Mouse (Mus musculus) forebrain, embryonic 16.5 days (tissue): ENCODE measurements around the gene Drg1. TPM values are rescaled to one million over a fixed set of nuclear protein-coding genes. Genes with fewer than 3 reads are reported as not detected.
"Not testable (repeated sequence)": the region's sequence is repeated elsewhere in the genome, so short reads cannot be mapped to it uniquely, and the experiment has no call there.

Experiments used
- ATAC-seq: fragments of 200-750 bp; cut with Nextera tagmentation; 2 replicates; pipeline ENCODE4 v1.8.0; 2017; ENCODE audit warnings: mild to moderate bottlenecking, moderate library complexity
- H3K27ac ChIP-seq: fragments of 300-500 bp; sonication (generic); 2 replicates; pipeline ENCODE4 v1.5.1; 2014; ENCODE audit warnings: low read length, control low read depth
- H3K27me3 ChIP-seq: fragments of 300-500 bp; sonication (generic); replicated peaks from 2 replicates; pipeline ENCODE4 v1.6.1; 2014; ENCODE audit warnings: low read length; ENCODE audit not compliant: control insufficient read depth, insufficient read depth
- H3K36me3 ChIP-seq: fragments of 300-500 bp; sonication (generic); 2 replicates; pipeline ENCODE4 v1.6.1; 2014; ENCODE audit not compliant: control insufficient read depth, insufficient read depth
- H3K4me1 ChIP-seq: fragments of 300-500 bp; sonication (generic); replicated peaks from 2 replicates; pipeline ENCODE4 v1.6.1; 2014; ENCODE audit warnings: low read length; ENCODE audit not compliant: control insufficient read depth, insufficient read depth
- H3K4me2 ChIP-seq: fragments of 300-500 bp; sonication (generic); 2 replicates; pipeline ENCODE4 v1.6.1; 2014; ENCODE audit warnings: mild to moderate bottlenecking, low read length, control low read depth
- H3K4me3 ChIP-seq: fragments of 300-500 bp; sonication (generic); replicated peaks from 2 replicates; pipeline ENCODE4 v1.5.1; 2014; ENCODE audit warnings: mild to moderate bottlenecking, low read length, control low read depth
- H3K9ac ChIP-seq: fragments of 300-500 bp; sonication (generic); replicated peaks from 2 replicates; pipeline ENCODE4 v1.6.1; 2014; ENCODE audit warnings: low read depth, low read length, control low read depth
- H3K9me3 ChIP-seq: fragments of 300-500 bp; sonication (generic); 2 replicates; pipeline ENCODE4 v1.6.1; 2016; ENCODE audit warnings: low read length; ENCODE audit not compliant: control insufficient read depth
- WGBS: fragments of 180-500 bp; shearing (Covaris S2); extraction: QIAGEN DNeasy Blood & Tissue Kit; methylation state at CpG from one replicate; pipeline ENCODE4 v1.1.7; 2014; 5-methylcytosine and 5-hydroxymethylcytosine counted together
- polyA plus RNA-seq: library from polyadenylated mRNA; unstranded; fragments of >200 nt; fragmentation: Nextera tagmentation; extraction: Ambion mirVana; gene quantifications from 2 replicates; pipeline ENCODE4 v1.2.1, GENCODE M21; 2015

The Drg1 gene
- polyA plus RNA-seq, 1 experiment from 2014 or later: 252 TPM

DNA sequence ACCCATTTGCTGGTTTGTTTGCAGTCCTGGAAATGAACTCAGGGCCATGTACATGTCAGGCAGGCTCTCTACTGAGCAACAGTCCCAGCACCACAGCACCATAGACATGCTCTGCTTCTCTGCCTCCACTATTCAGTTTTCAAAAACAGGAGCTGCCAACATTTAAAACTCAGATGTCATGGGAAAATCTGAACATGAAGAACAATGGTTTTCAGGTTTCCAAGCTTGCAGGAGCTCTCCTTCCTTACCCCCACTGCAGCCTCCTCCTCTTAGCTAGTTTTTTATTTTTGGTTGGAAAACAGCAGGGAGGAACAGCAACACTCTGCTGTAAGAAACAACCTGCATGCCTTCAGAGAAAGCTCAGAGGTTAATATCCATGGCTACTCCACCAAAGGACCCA lies 99.9 kb downstream of the Drg1 start:
- H3K9me3 ChIP-seq, H3K4me3 ChIP-seq, H3K4me2 ChIP-seq, H3K27me3 ChIP-seq, H3K9ac ChIP-seq, H3K36me3 ChIP-seq, H3K27ac ChIP-seq, ATAC-seq, H3K4me1 ChIP-seq: not testable (repeated sequence)

GRCm38 (mm10) chr11:3165210-3165782 lies 100.9 kb downstream of the Drg1 start:
- H3K27ac ChIP-seq, H3K4me1 ChIP-seq, H3K36me3 ChIP-seq, H3K9ac ChIP-seq, H3K27me3 ChIP-seq, H3K4me2 ChIP-seq, H3K4me3 ChIP-seq, H3K9me3 ChIP-seq: not testable (repeated sequence)
- WGBS: 93% methylated on average over 3 of the region's 5 CpGs
- ATAC-seq: 0 out of 2 replicates have a peak, but pooled peaks have one; percentile 19

DNA sequence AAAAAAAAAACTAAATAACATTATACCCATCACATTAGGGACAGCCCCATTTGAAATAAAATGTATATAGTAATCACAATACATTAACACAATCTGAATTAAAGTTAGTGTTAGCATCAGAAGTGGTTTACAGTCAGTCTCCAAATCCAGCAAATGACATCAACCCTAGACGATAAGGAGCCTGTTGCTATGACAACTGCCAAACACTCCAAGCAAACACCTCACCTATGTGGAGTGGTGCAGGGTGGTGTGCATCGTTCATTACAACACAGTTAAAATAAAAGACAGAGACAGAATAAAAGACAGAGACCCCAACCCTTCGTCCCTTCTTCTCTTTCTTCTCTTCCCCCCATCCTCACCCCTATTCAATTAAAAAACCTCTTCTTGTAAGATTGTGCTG lies 102.6 kb downstream of the Drg1 start:
- not testable (repeated sequence) for H3K4me2 ChIP-seq, H3K27ac ChIP-seq, H3K4me3 ChIP-seq, H3K9ac ChIP-seq, H3K4me1 ChIP-seq, H3K9me3 ChIP-seq, H3K27me3 ChIP-seq, H3K36me3 ChIP-seq, ATAC-seq
- 67% methylated on average over 3 of the region's 3 CpGs for WGBS

DNA sequence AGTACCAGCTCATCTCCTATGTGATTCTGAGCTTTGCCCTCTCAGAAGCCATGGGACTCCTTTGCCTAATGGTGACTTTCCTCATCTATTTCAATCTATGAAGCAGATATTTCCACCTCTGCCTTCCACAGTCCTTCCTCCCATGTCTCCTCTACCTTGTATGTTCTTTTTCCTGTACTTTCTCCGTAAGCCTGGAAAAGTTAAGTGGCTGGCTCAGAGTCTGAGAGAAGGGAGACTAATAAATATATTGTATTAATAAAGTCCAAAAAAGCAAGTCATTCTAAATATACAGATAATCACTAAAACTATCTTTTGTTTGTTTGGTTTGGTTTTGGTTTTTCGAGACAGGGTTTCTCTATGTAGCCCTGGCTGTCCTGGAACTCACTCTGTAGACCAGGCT lies 103.1 kb downstream of the Drg1 start:
- 94% methylated on average over 2 of the region's 2 CpGs for WGBS

GRCm38 (mm10) chr11:3162236-3162897 lies 103.8 kb downstream of the Drg1 start:
- not testable (repeated sequence) for H3K36me3 ChIP-seq
- 58% methylated on average over 5 of the region's 5 CpGs for WGBS

More for the DNA sequence above, 103.1 kb downstream of the Drg1 start:
- not testable (repeated sequence) for H3K36me3 ChIP-seq, H3K4me1 ChIP-seq, ATAC-seq, H3K27me3 ChIP-seq, H3K9ac ChIP-seq, H3K9me3 ChIP-seq, H3K4me3 ChIP-seq, H3K27ac ChIP-seq, H3K4me2 ChIP-seq

GRCm38 (mm10) chr11:3161370-3161769 lies 104.8 kb downstream of the Drg1 start:
- not testable (repeated sequence) for H3K27me3 ChIP-seq, H3K4me3 ChIP-seq, H3K4me1 ChIP-seq, H3K36me3 ChIP-seq, H3K27ac ChIP-seq, H3K4me2 ChIP-seq, H3K9ac ChIP-seq, ATAC-seq, H3K9me3 ChIP-seq
- 53% methylated on average over 1 of the region's 2 CpGs for WGBS

More at GRCm38 (mm10) chr11:3162236-3162897, 103.8 kb downstream of the Drg1 start:
- H3K4me3 ChIP-seq, H3K27ac ChIP-seq, H3K4me2 ChIP-seq, H3K9ac ChIP-seq, H3K4me1 ChIP-seq, H3K9me3 ChIP-seq, H3K27me3 ChIP-seq: not testable (repeated sequence)
- ATAC-seq: peak; percentile 24

DNA sequence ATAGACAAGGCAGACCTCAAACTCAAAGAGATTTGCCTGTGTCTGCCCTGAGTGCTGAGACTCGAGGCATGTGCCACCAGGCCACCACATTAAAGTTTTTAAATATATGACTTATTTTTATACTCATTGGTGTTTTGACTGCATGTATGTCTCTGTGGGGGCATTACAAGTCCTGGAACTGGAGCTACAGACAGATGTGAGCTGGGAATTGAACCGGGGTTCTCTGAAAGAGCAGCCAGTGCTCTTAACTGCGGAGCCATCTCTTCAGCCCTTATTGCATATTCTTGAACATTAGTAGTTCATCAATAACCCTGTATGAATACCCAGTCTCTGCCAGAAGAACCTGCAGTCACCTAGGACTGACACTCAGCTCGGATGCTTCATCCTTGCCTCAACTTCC lies 107.4 kb downstream of the Drg1 start:
- H3K4me3 ChIP-seq, H3K36me3 ChIP-seq, H3K9me3 ChIP-seq, H3K27me3 ChIP-seq, ATAC-seq, H3K4me2 ChIP-seq, H3K27ac ChIP-seq, H3K4me1 ChIP-seq, H3K9ac ChIP-seq: not testable (repeated sequence)
- 86% methylated on average over 4 of the region's 4 CpGs for WGBS

GRCm38 (mm10) chr11:3157996-3158395 lies 108.2 kb downstream of the Drg1 start:
- WGBS: 94% methylated on average over 6 of the region's 6 CpGs
- not testable (repeated sequence) for ATAC-seq

GRCm38 (mm10) chr11:3156991-3157390 lies 109.2 kb downstream of the Drg1 start:
- H3K4me2 ChIP-seq, ATAC-seq: not testable (repeated sequence)
- WGBS: 86% methylated on average over 2 of the region's 3 CpGs

More at GRCm38 (mm10) chr11:3157996-3158395, 108.2 kb downstream of the Drg1 start:
- not testable (repeated sequence) for H3K27ac ChIP-seq, H3K4me1 ChIP-seq, H3K27me3 ChIP-seq, H3K4me2 ChIP-seq, H3K4me3 ChIP-seq, H3K9me3 ChIP-seq, H3K36me3 ChIP-seq, H3K9ac ChIP-seq

More at GRCm38 (mm10) chr11:3156991-3157390, 109.2 kb downstream of the Drg1 start:
- not testable (repeated sequence) for H3K4me3 ChIP-seq, H3K9me3 ChIP-seq, H3K9ac ChIP-seq, H3K27ac ChIP-seq, H3K27me3 ChIP-seq, H3K36me3 ChIP-seq, H3K4me1 ChIP-seq
